Mouse (Mus musculus): ENCODE measurements around the gene Szrd1. TPM values are rescaled to one million over a fixed set of nuclear protein-coding genes. Genes with fewer than 3 reads are reported as not detected.

Szrd1 gene
- total RNA-seq, 1 experiment from 2014 or later = 51.7 TPM

Other genes with a start within 250 kb of the Szrd1 start
- 11.0 and 12.1 TPM in 2 replicates for gene Padi2, start 233.4 kb downstream of the Szrd1 start, total RNA-seq (2017)
- 69.8 and 102 TPM in 2 replicates for gene Sdhb, start 178.6 kb downstream of the Szrd1 start, total RNA-seq (2017)
- gene Atp13a2, start 152.9 kb downstream of the Szrd1 start, total RNA-seq (2017) = 34.5 and 51.0 TPM in 2 replicates
- not detected in 2 replicates for gene Mfap2, start 129.4 kb downstream of the Szrd1 start, total RNA-seq (2017)
- gene Crocc, start 79.2 kb downstream of the Szrd1 start, total RNA-seq (2017) = 8.3 and 9.9 TPM in 2 replicates
- 44.7 and 59.7 TPM in 2 replicates for gene Necap2, start 61.4 kb downstream of the Szrd1 start, total RNA-seq (2017)
- not detected in 2 replicates for gene Spata21, start 51.4 kb downstream of the Szrd1 start, total RNA-seq (2017)
- gene Fbxo42, start 8.1 kb upstream of the Szrd1 start, total RNA-seq (2017) = 10.0 and 11.3 TPM in 2 replicates
- 0.81 and 3.5 TPM in 2 replicates for gene Rsg1, start 74.2 kb upstream of the Szrd1 start, total RNA-seq (2017)
- not detected in 2 replicates for gene Arhgef19, start 99.7 kb upstream of the Szrd1 start, total RNA-seq (2017)
- gene Epha2, start 161.5 kb upstream of the Szrd1 start, total RNA-seq (2017) = 1.0 TPM in 1 of 2 replicates, not detected in the other
- gene Fam131c, start 228.4 kb upstream of the Szrd1 start, total RNA-seq (2017) = not detected in 2 replicates